Mouse (Mus musculus) liver, embryonic 11.5 days (tissue): ENCODE results near the gene B3gnt2. TPM values are rescaled to one million over a fixed set of nuclear protein-coding genes. Genes with fewer than 3 reads are reported as not detected.

Source experiments
- ATAC-seq: fragments of 200-750 bp; cut with Nextera tagmentation; replicated peaks from 2 replicates; pipeline ENCODE4 v1.8.0; 2017; ENCODE audit warnings: moderate number of reproducible peaks, mild to moderate bottlenecking, moderate TSS enrichment, moderate library complexity; ENCODE audit not compliant: low FRiP score
- DNase-seq: peaks from one replicate; pipeline ENCODE4 v3.0.0-alpha.2; 2017; ENCODE audit warnings: low spot score
- H3K27ac ChIP-seq: fragments of 300-500 bp; sonication (generic); 2 replicates; pipeline ENCODE4 v1.5.1; 2014; ENCODE audit warnings: mild to moderate bottlenecking, low read depth, low read length, control low read depth
- H3K27me3 ChIP-seq: fragments of 300-500 bp; sonication (generic); replicated peaks from 2 replicates; pipeline ENCODE4 v1.6.1; 2014; ENCODE audit warnings: low read length, mixed read lengths; ENCODE audit not compliant: control insufficient read depth, insufficient read depth
- H3K36me3 ChIP-seq: fragments of 300-500 bp; sonication (generic); 2 replicates; pipeline ENCODE4 v1.6.1; 2014; ENCODE audit warnings: mild to moderate bottlenecking, low read length, moderate library complexity, mixed read lengths; ENCODE audit not compliant: control insufficient read depth, insufficient read depth
- H3K4me1 ChIP-seq: fragments of 300-500 bp; sonication (generic); replicated peaks from 2 replicates; pipeline ENCODE4 v1.6.1; 2014; ENCODE audit warnings: low read length, mixed read lengths; ENCODE audit not compliant: control insufficient read depth, insufficient read depth
- H3K4me2 ChIP-seq: fragments of 300-500 bp; sonication (generic); 2 replicates; pipeline ENCODE4 v1.6.1; 2014; ENCODE audit warnings: mild to moderate bottlenecking, control low read depth, moderate library complexity
- H3K4me3 ChIP-seq: fragments of 300-500 bp; sonication (generic); 2 replicates; pipeline ENCODE4 v1.5.1; 2014; ENCODE audit warnings: low read depth, low read length, control low read depth
- H3K9ac ChIP-seq: fragments of 300-500 bp; sonication (generic); 2 replicates; pipeline ENCODE4 v1.6.1; 2014; ENCODE audit warnings: low read depth, low read length, control low read depth
- H3K9me3 ChIP-seq: fragments of 300-500 bp; sonication (generic); 2 replicates; pipeline ENCODE4 v1.6.1; 2016; ENCODE audit warnings: low read length, inconsistent platforms, mixed read lengths; ENCODE audit not compliant: control insufficient read depth
- WGBS: fragments of 180-500 bp; shearing (Covaris S2); extraction: QIAGEN DNeasy Blood & Tissue Kit; methylation state at CpG from one replicate; pipeline ENCODE4 v1.1.7; 2014; 5-methylcytosine and 5-hydroxymethylcytosine counted together
- polyA plus RNA-seq: library from polyadenylated mRNA; unstranded; fragments of >200 nt; fragmentation: Nextera tagmentation; extraction: Ambion mirVana; gene quantifications from 2 replicates; pipeline ENCODE4 v1.2.1, GENCODE M21; 2014

B3gnt2 gene
- polyA plus RNA-seq, 1 experiment from 2014 or later: 3.9 TPM

GRCm38 (mm10) chr11:22791726-22792125 is 69.0 kb downstream of the B3gnt2 start:
- ATAC-seq (no peak), DNase-seq (no peak)
- WGBS: 88% methylated on average over 5 of the region's 5 CpGs
- no peak overlapping the region for H3K27ac ChIP-seq
- no peaks in the 10 kb centered on the region for H3K27me3 ChIP-seq
- H3K9me3 ChIP-seq: no peaks in the 10 kb centered on the region
- H3K4me2 ChIP-seq: no peak overlapping the region
- H3K4me3 ChIP-seq: no peak overlapping the region
- H3K9ac ChIP-seq: no peak overlapping the region
- H3K36me3 ChIP-seq: no peaks in the 10 kb centered on the region
- peaks cover 18% of the 10 kb centered on the region for H3K4me1 ChIP-seq

GRCm38 (mm10) chr11:22787833-22788232 is 72.9 kb downstream of the B3gnt2 start:
- Histone ChIP-seq H3K9ac (no peak overlapping the region), H3K4me2 (no peak overlapping the region), H3K36me3 (no peaks in the 10 kb centered on the region), H3K27me3 (no peaks in the 10 kb centered on the region), H3K4me3 (no peak overlapping the region), H3K4me1 (0 out of 2 replicates have a peak, but pooled peaks cover under 1% of the 10 kb centered on the region), H3K9me3 (no peaks in the 10 kb centered on the region), H3K27ac (no peak overlapping the region)
- ATAC-seq: no peak
- WGBS: 84% methylated on average over 2 of the region's 2 CpGs
- no peak for DNase-seq

- Histone ChIP-seq H3K4me1 (peaks cover 4% of the 10 kb centered on the region; the same call in 1 of the 2 replicates), H3K27me3 (no peaks in the 10 kb centered on the region), H3K9ac (no peak overlapping the region), H3K4me3 (no peak overlapping the region), H3K27ac (no peak overlapping the region), H3K9me3 (no peaks in the 10 kb centered on the region), H3K4me2 (no peak overlapping the region), H3K36me3 (no peaks in the 10 kb centered on the region)
- WGBS: 84% methylated on average over 3 of the region's 3 CpGs
- no peak for DNase-seq
- ATAC-seq: no peak
Observed at GRCm38 (mm10) chr11:22784477-22784876, 76.3 kb downstream of the B3gnt2 start.

GRCm38 (mm10) chr11:22782705-22783124 is 78.0 kb downstream of the B3gnt2 start:
- H3K4me1 ChIP-seq: peaks cover 4% of the 10 kb centered on the region; the same call in 1 of the 2 replicates
- ATAC-seq (0 out of 2 replicates have a peak, but pooled peaks have one; percentile 20), DNase-seq (no peak)
- H3K27ac ChIP-seq: no peak overlapping the region
- H3K9me3 ChIP-seq: no peaks in the 10 kb centered on the region
- H3K36me3 ChIP-seq: no peaks in the 10 kb centered on the region
- no peaks in the 10 kb centered on the region for H3K27me3 ChIP-seq
- peak overlapping the region; percentile 22 for H3K4me2 ChIP-seq
- no peak overlapping the region for H3K9ac ChIP-seq
- H3K4me3 ChIP-seq: no peak overlapping the region
- WGBS: 57% methylated on average over 13 of the region's 13 CpGs

- no peak overlapping the region for H3K9ac ChIP-seq
- no peak overlapping the region for H3K4me3 ChIP-seq
- no peak for ATAC-seq
- H3K27ac ChIP-seq: no peak overlapping the region
- no peaks in the 10 kb centered on the region for H3K36me3 ChIP-seq
- no peaks in the 10 kb centered on the region for H3K9me3 ChIP-seq
- H3K27me3 ChIP-seq: no peaks in the 10 kb centered on the region
- H3K4me1 ChIP-seq: peaks cover 4% of the 10 kb centered on the region; the same call in 1 of the 2 replicates
- no peak overlapping the region for H3K4me2 ChIP-seq
- no peak for DNase-seq
Observed at GRCm38 (mm10) chr11:22781190-22781589, 79.6 kb downstream of the B3gnt2 start.

- DNase-seq: no peak
- no peak for ATAC-seq
- Histone ChIP-seq H3K27me3 (no peaks in the 10 kb centered on the region), H3K9ac (no peak overlapping the region), H3K4me3 (no peak overlapping the region), H3K27ac (no peak overlapping the region), H3K9me3 (no peaks in the 10 kb centered on the region), H3K4me2 (no peak overlapping the region), H3K4me1 (peaks cover 4% of the 10 kb centered on the region; the same call in 1 of the 2 replicates), H3K36me3 (no peaks in the 10 kb centered on the region)
- 69% methylated on average over 2 of the region's 2 CpGs for WGBS
Observed at GRCm38 (mm10) chr11:22780761-22781160, 80.0 kb downstream of the B3gnt2 start.

- Histone ChIP-seq H3K27ac (0 out of 2 replicates have a peak overlapping the region, but pooled peaks have one; percentile 22), H3K9me3 (no peaks in the 10 kb centered on the region), H3K4me2 (no peak overlapping the region), H3K9ac (no peak overlapping the region), H3K4me3 (no peak overlapping the region), H3K36me3 (no peaks in the 10 kb centered on the region), H3K4me1 (peaks cover 4% of the 10 kb centered on the region; the same call in 1 of the 2 replicates), H3K27me3 (no peaks in the 10 kb centered on the region)
- ATAC-seq (0 out of 2 replicates have a peak, but pooled peaks have one; percentile 26), DNase-seq (no peak)
- WGBS: 54% methylated on average over 6 of the region's 6 CpGs
Observed at GRCm38 (mm10) chr11:22779821-22780551, 80.8 kb downstream of the B3gnt2 start.

GRCm38 (mm10) chr11:22778596-22778995 is 82.2 kb downstream of the B3gnt2 start:
- ATAC-seq: no peak
- 86% methylated on average over 3 of the region's 3 CpGs for WGBS
- H3K9ac ChIP-seq: no peak overlapping the region
- no peaks in the 10 kb centered on the region for H3K27me3 ChIP-seq
- no peaks in the 10 kb centered on the region for H3K9me3 ChIP-seq
- no peaks in the 10 kb centered on the region for H3K36me3 ChIP-seq
- H3K4me3 ChIP-seq: no peak overlapping the region
- H3K4me1 ChIP-seq: peaks cover 4% of the 10 kb centered on the region; the same call in 1 of the 2 replicates
- no peak overlapping the region for H3K27ac ChIP-seq
- DNase-seq: no peak
- no peak overlapping the region for H3K4me2 ChIP-seq

- H3K4me1 ChIP-seq: peaks cover 4% of the 10 kb centered on the region; the same call in 1 of the 2 replicates
Observed at GRCm38 (mm10) chr11:22777531-22777930, 83.2 kb downstream of the B3gnt2 start.

More at GRCm38 (mm10) chr11:22777531-22777930, 83.2 kb downstream of the B3gnt2 start:
- Histone ChIP-seq H3K9ac (no peak overlapping the region), H3K4me2 (no peak overlapping the region), H3K36me3 (no peaks in the 10 kb centered on the region), H3K27me3 (no peaks in the 10 kb centered on the region), H3K4me3 (no peak overlapping the region), H3K9me3 (no peaks in the 10 kb centered on the region), H3K27ac (no peak overlapping the region)
- DNase-seq: no peak
- WGBS: 84% methylated on average over 2 of the region's 2 CpGs
- no peak for ATAC-seq
